Mouse (Mus musculus): ENCODE data around the gene Numb. TPM values are rescaled to one million over a fixed set of nuclear protein-coding genes. Genes with fewer than 3 reads are reported as not detected.

Gene Numb
- polyA plus RNA-seq (2014; fragmentation: Nextera tagmentation; extraction: Ambion mirVana), result 34.8 and 36.5 TPM in 2 replicates

- peak; percentile 100 for ATAC-seq (ENCODE audit: insufficient number of reproducible peaks, insufficient read depth, low FRiP score, low read depth)
- Histone ChIP-seq H3K36me3 (ENCODE audit: control insufficient read depth, insufficient read depth, low read length) (no peaks in the 10 kb centered on the region), H3K4me3 (ENCODE audit: low read depth, low read length) (peak within 1 kb of the TSS; percentile 98), H3K4me2 (replicated peaks; ENCODE audit: low read depth, low read length) (peak within 1 kb of the TSS; percentile 85), H3K9me3 (ENCODE audit: control insufficient read depth, low read depth, low read length) (no peaks in the 10 kb centered on the region), H3K4me1 (ENCODE audit: control insufficient read depth, insufficient read depth, low read length) (0 out of 2 replicates have a peak, but pooled peaks cover 4% of the 10 kb centered on the region), H3K27ac (ENCODE audit: low read length) (peak within 1 kb of the TSS; percentile 90), H3K9ac (replicated peaks; ENCODE audit: low read depth, low read length) (peak within 1 kb of the TSS; percentile 83), H3K27me3 (ENCODE audit: control insufficient read depth, insufficient read depth, low read length) (no peaks in the 10 kb centered on the region)
- WGBS, result 1% methylated on average over 53 of the region's 63 CpGs
Observed at GRCm38 (mm10) chr12:83921535-83922381, at the start of gene Numb. TSS of gene Numb (minus strand) at chr12:83921934.

GRCm38 (mm10) chr12:83965235-83965634 lies 43.5 kb upstream of the Numb start:
- Histone ChIP-seq H3K9ac (replicated peaks; ENCODE audit: low read depth, low read length) (no peak overlapping the region), H3K9me3 (ENCODE audit: control insufficient read depth, low read depth, low read length) (no peaks in the 10 kb centered on the region), H3K27me3 (ENCODE audit: control insufficient read depth, insufficient read depth, low read length) (no peaks in the 10 kb centered on the region), H3K4me2 (replicated peaks; ENCODE audit: low read depth, low read length) (no peak overlapping the region), H3K4me1 (ENCODE audit: control insufficient read depth, insufficient read depth, low read length) (no peaks in the 10 kb centered on the region), H3K4me3 (ENCODE audit: low read depth, low read length) (no peak overlapping the region), H3K27ac (ENCODE audit: low read length) (no peak overlapping the region), H3K36me3 (ENCODE audit: control insufficient read depth, insufficient read depth, low read length) (no peaks in the 10 kb centered on the region)
- no peak for ATAC-seq (ENCODE audit: insufficient number of reproducible peaks, insufficient read depth, low FRiP score, low read depth)
- WGBS, result 79% methylated on average over 7 of the region's 7 CpGs

- H3K4me2 ChIP-seq (replicated peaks; ENCODE audit: low read depth, low read length), result no peak overlapping the region
- WGBS, result 93% methylated on average over 9 of the region's 9 CpGs
- H3K36me3 ChIP-seq (ENCODE audit: control insufficient read depth, insufficient read depth, low read length), result 0 out of 2 replicates have a peak, but pooled peaks cover 1% of the 10 kb centered on the region
- no peak overlapping the region for H3K4me3 ChIP-seq (ENCODE audit: low read depth, low read length)
- no peak overlapping the region for H3K9ac ChIP-seq (replicated peaks; ENCODE audit: low read depth, low read length)
- H3K4me1 ChIP-seq (ENCODE audit: control insufficient read depth, insufficient read depth, low read length), result peaks cover 3% of the 10 kb centered on the region; the same call in 1 of the 2 replicates
- H3K27me3 ChIP-seq (ENCODE audit: control insufficient read depth, insufficient read depth, low read length), result no peaks in the 10 kb centered on the region
- H3K9me3 ChIP-seq (ENCODE audit: control insufficient read depth, low read depth, low read length), result no peaks in the 10 kb centered on the region
- no peak overlapping the region for H3K27ac ChIP-seq (ENCODE audit: low read length)
- ATAC-seq (ENCODE audit: insufficient number of reproducible peaks, insufficient read depth, low FRiP score, low read depth), result no peak
Observed at GRCm38 (mm10) chr12:83958278-83958677, 36.5 kb upstream of the Numb start.

GRCm38 (mm10) chr12:83951711-83952575 lies 30.2 kb upstream of the Numb start:
- no peak overlapping the region for H3K27ac ChIP-seq (ENCODE audit: low read length)
- H3K4me3 ChIP-seq (ENCODE audit: low read depth, low read length), result peak overlapping the region; percentile 83
- WGBS, result 57% methylated on average over 32 of the region's 32 CpGs
- H3K4me1 ChIP-seq (ENCODE audit: control insufficient read depth, insufficient read depth, low read length), result peaks cover 12% of the 10 kb centered on the region
- H3K4me2 ChIP-seq (replicated peaks; ENCODE audit: low read depth, low read length), result peak overlapping the region; percentile 95
- H3K9ac ChIP-seq (replicated peaks; ENCODE audit: low read depth, low read length), result peak overlapping the region; percentile 78; the same call in 1 of the 2 replicates
- no peak for ATAC-seq (ENCODE audit: insufficient number of reproducible peaks, insufficient read depth, low FRiP score, low read depth)
- H3K36me3 ChIP-seq (ENCODE audit: control insufficient read depth, insufficient read depth, low read length), result 0 out of 2 replicates have a peak, but pooled peaks cover 2% of the 10 kb centered on the region
- no peaks in the 10 kb centered on the region; the same call in 1 of the 2 replicates for H3K9me3 ChIP-seq (ENCODE audit: control insufficient read depth, low read depth, low read length)
- H3K27me3 ChIP-seq (ENCODE audit: control insufficient read depth, insufficient read depth, low read length), result no peaks in the 10 kb centered on the region

GRCm38 (mm10) chr12:83950840-83951701 lies 29.3 kb upstream of the Numb start:
- peak overlapping the region; percentile 74 for H3K27ac ChIP-seq (ENCODE audit: low read length)
- H3K9me3 ChIP-seq (ENCODE audit: control insufficient read depth, low read depth, low read length), result no peaks in the 10 kb centered on the region; the same call in 1 of the 2 replicates
- H3K9ac ChIP-seq (replicated peaks; ENCODE audit: low read depth, low read length), result peak overlapping the region; percentile 78
- WGBS, result under 1% methylated on average over 104 of the region's 116 CpGs
- peaks cover 12% of the 10 kb centered on the region for H3K4me1 ChIP-seq (ENCODE audit: control insufficient read depth, insufficient read depth, low read length)
- H3K4me3 ChIP-seq (ENCODE audit: low read depth, low read length), result peak overlapping the region; percentile 83
- peak overlapping the region; percentile 95 for H3K4me2 ChIP-seq (replicated peaks; ENCODE audit: low read depth, low read length)
- ATAC-seq (ENCODE audit: insufficient number of reproducible peaks, insufficient read depth, low FRiP score, low read depth), result peak; percentile 64; the same call in 1 of the 2 replicates
- H3K36me3 ChIP-seq (ENCODE audit: control insufficient read depth, insufficient read depth, low read length), result 0 out of 2 replicates have a peak, but pooled peaks cover 2% of the 10 kb centered on the region
- H3K27me3 ChIP-seq (ENCODE audit: control insufficient read depth, insufficient read depth, low read length), result no peaks in the 10 kb centered on the region

- Histone ChIP-seq H3K27me3 (ENCODE audit: control insufficient read depth, insufficient read depth, low read length) (no peaks in the 10 kb centered on the region), H3K9me3 (ENCODE audit: control insufficient read depth, low read depth, low read length) (no peaks in the 10 kb centered on the region; the same call in 1 of the 2 replicates), H3K4me3 (ENCODE audit: low read depth, low read length) (peak within 1 kb of the TSS; percentile 83), H3K9ac (replicated peaks; ENCODE audit: low read depth, low read length) (peak within 1 kb of the TSS; percentile 78), H3K4me2 (replicated peaks; ENCODE audit: low read depth, low read length) (peak within 1 kb of the TSS; percentile 95), H3K27ac (ENCODE audit: low read length) (peak within 1 kb of the TSS; percentile 74), H3K36me3 (ENCODE audit: control insufficient read depth, insufficient read depth, low read length) (0 out of 2 replicates have a peak, but pooled peaks cover 2% of the 10 kb centered on the region), H3K4me1 (ENCODE audit: control insufficient read depth, insufficient read depth, low read length) (peaks cover 12% of the 10 kb centered on the region)
- peak; percentile 92 for ATAC-seq (ENCODE audit: insufficient number of reproducible peaks, insufficient read depth, low FRiP score, low read depth)
- WGBS, result 0% methylated on average over 26 of the region's 37 CpGs
Observed at GRCm38 (mm10) chr12:83950493-83950839, 28.7 kb upstream of the Numb start, which contains the start of gene Riox1. TSS of gene Riox1 (plus strand) at chr12:83950608.

GRCm38 (mm10) chr12:83949776-83950492 lies 28.2 kb upstream of the Numb start:
- no peaks in the 10 kb centered on the region for H3K27me3 ChIP-seq (ENCODE audit: control insufficient read depth, insufficient read depth, low read length)
- peak overlapping the region; percentile 6; the same call in 1 of the 2 replicates for H3K27ac ChIP-seq (ENCODE audit: low read length)
- WGBS, result 22% methylated on average over 11 of the region's 11 CpGs
- peak overlapping the region; percentile 83 for H3K4me3 ChIP-seq (ENCODE audit: low read depth, low read length)
- H3K36me3 ChIP-seq (ENCODE audit: control insufficient read depth, insufficient read depth, low read length), result 0 out of 2 replicates have a peak, but pooled peaks cover 2% of the 10 kb centered on the region
- H3K4me1 ChIP-seq (ENCODE audit: control insufficient read depth, insufficient read depth, low read length), result peaks cover 12% of the 10 kb centered on the region
- peak overlapping the region; percentile 95 for H3K4me2 ChIP-seq (replicated peaks; ENCODE audit: low read depth, low read length)
- no peak for ATAC-seq (ENCODE audit: insufficient number of reproducible peaks, insufficient read depth, low FRiP score, low read depth)
- H3K9me3 ChIP-seq (ENCODE audit: control insufficient read depth, low read depth, low read length), result no peaks in the 10 kb centered on the region; the same call in 1 of the 2 replicates
- peak overlapping the region; percentile 78 for H3K9ac ChIP-seq (replicated peaks; ENCODE audit: low read depth, low read length)

Measured in stomach, embryonic 14.5 days (tissue).